17 mouse cellular contexts compared by ENCODE assay signal in the genomic region with DNA sequence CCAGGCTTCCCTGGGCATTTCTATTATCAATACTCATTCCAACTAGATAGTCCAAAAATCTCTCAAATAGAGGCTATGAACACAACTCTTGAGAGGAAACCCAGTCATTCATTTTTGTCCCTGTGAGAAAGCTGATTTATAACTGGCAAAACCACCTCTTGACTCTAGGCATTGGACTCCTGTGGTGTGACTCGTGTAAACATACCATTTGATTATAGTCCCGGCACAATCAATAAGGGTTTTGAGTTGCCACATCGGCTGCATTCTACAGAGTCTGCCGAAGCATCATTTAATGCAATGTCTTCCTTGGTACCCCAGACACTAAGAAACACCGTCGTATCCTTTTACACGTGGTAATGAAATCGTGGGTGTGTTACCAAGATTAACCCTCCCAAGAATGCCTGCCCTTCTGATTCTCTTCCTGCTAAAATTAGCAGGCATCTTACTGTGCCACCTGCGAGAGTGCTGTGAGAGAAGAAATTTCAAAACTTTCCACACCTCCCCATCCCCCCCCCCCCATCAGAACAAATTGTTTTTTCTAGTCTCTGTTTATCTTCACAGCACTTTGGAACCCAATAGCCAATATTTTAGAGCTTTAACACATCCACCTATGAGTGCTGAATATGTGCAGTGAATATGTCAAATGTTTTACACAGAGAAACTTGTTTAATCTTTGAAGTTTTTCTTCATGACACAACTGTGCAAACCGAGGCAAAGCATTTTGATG. TPM values are rescaled to one million over a fixed set of nuclear protein-coding genes. Genes with fewer than 3 reads are reported as not detected.
"Had no signal": no experiment of that assay in that cellular context is flagged by ENCODE, and none has a peak within 500 bp of the region (broad histone marks: within the 10 kb centered on the region; RNA-seq: fewer than 3 reads in every experiment).

No protein-coding gene starts in this region.

- H3K27me3 ChIP-seq: neural tube, embryonic 13.5 days; neural tube, embryonic 15.5 days; stomach, embryonic 15.5 days had no signal

- H3K27ac ChIP-seq: neural tube, embryonic 13.5 days; neural tube, embryonic 15.5 days; stomach, embryonic 15.5 days; stomach, postnatal 0 days had no signal

- H3K9me3 ChIP-seq: neural tube, embryonic 13.5 days; neural tube, embryonic 15.5 days; stomach, embryonic 15.5 days had no signal

- H3K36me3 ChIP-seq: neural tube, embryonic 13.5 days; neural tube, embryonic 15.5 days; stomach, embryonic 15.5 days had no signal

- H3K4me3 ChIP-seq: neural tube, embryonic 13.5 days; neural tube, embryonic 15.5 days; stomach, embryonic 15.5 days had no signal

- H3K4me1 ChIP-seq: neural tube, embryonic 15.5 days; stomach, embryonic 15.5 days had no signal

- DNase-seq: retina, postnatal 1 day; right cerebral cortex, adult 18-20 months; right cerebral cortex, postnatal 14 days; right cerebral cortex, postnatal 25 days; right cerebral cortex, postnatal 4 days; spleen, adult 18-20 months; thymus, adult 18-20 months; thymus, adult 2 months; thymus, postnatal 14 days; thymus, postnatal 25 days; thymus, postnatal 36 days; thymus, postnatal 4 days had no signal

- H3K4me2 ChIP-seq: neural tube, embryonic 13.5 days; neural tube, embryonic 15.5 days; stomach, embryonic 15.5 days had no signal

- H3K9ac ChIP-seq: neural tube, embryonic 13.5 days; neural tube, embryonic 15.5 days; stomach, embryonic 15.5 days had no signal

RNA-seq across cellular contexts. Expression of a gene that starts 22.3 kb away (rescaled TPM):
- total RNA-seq: neutrophil, adult 5-6 weeks had no signal
